Mouse (Mus musculus) intestine, postnatal 0 days (tissue): ENCODE results near the gene Mboat2. TPM values are rescaled to one million over a fixed set of nuclear protein-coding genes. Genes with fewer than 3 reads are reported as not detected.
A peak's percentile ranks its signal among the peaks of the same experiment; 100 is the strongest.

ENCODE experiments used
- ATAC-seq: fragments of 200-750 bp; cut with Nextera tagmentation; 2 replicates; pipeline ENCODE4 v1.8.0; 2017; ENCODE audit warnings: mild to moderate bottlenecking, moderate TSS enrichment, moderate library complexity
- H3K27ac ChIP-seq: fragments of 300-500 bp; sonication (generic); 2 replicates; pipeline ENCODE4 v1.5.1; 2014; ENCODE audit warnings: mild to moderate bottlenecking, low read depth, low read length, moderate library complexity
- H3K27me3 ChIP-seq: fragments of 300-500 bp; sonication (generic); replicated peaks from 2 replicates; pipeline ENCODE4 v1.6.1; 2014; ENCODE audit warnings: low read length, mixed read lengths; ENCODE audit not compliant: control insufficient read depth, insufficient read depth
- H3K36me3 ChIP-seq: fragments of 300-500 bp; sonication (generic); 2 replicates; pipeline ENCODE4 v1.6.1; 2014; ENCODE audit warnings: mild to moderate bottlenecking, moderate library complexity; ENCODE audit not compliant: control insufficient read depth, insufficient read depth
- H3K4me1 ChIP-seq: fragments of 300-500 bp; sonication (generic); replicated peaks from 2 replicates; pipeline ENCODE4 v1.6.1; 2014; ENCODE audit warnings: antibody characterized with exemption, low read length, mixed read lengths; ENCODE audit not compliant: control insufficient read depth, insufficient read depth
- H3K4me2 ChIP-seq: fragments of 300-500 bp; sonication (generic); replicated peaks from 2 replicates; pipeline ENCODE4 v1.6.1; 2014; ENCODE audit warnings: low read depth, mild to moderate bottlenecking, moderate library complexity
- H3K4me3 ChIP-seq: fragments of 300-500 bp; sonication (generic); 2 replicates; pipeline ENCODE4 v1.5.1; 2014; ENCODE audit warnings: low read depth, low read length
- H3K9ac ChIP-seq: fragments of 300-500 bp; sonication (generic); 2 replicates; pipeline ENCODE4 v1.6.1; 2014; ENCODE audit warnings: mild to moderate bottlenecking, low read depth, low read length
- H3K9me3 ChIP-seq: fragments of 300-500 bp; sonication (generic); 2 replicates; pipeline ENCODE4 v1.6.1; 2016; ENCODE audit warnings: mixed run types; ENCODE audit not compliant: control insufficient read depth
- CTCF ChIP-seq: sonication (generic); IDR thresholded peaks from 2 replicates; pipeline ENCODE4 v1.5.1; 2016; ENCODE audit warnings: low read depth, mild to moderate bottlenecking, control low read depth, antibody characterized with exemption, moderate library complexity
- WGBS: fragments of 180-500 bp; shearing (Covaris S2); extraction: QIAGEN DNeasy Blood & Tissue Kit; methylation state at CpG from one replicate; pipeline ENCODE4 v1.1.7; 2014; 5-methylcytosine and 5-hydroxymethylcytosine counted together
- polyA plus RNA-seq: library from polyadenylated mRNA; unstranded; fragments of >200 nt; fragmentation: Nextera tagmentation; extraction: Ambion mirVana; gene quantifications from 2 replicates; pipeline ENCODE4 v1.2.1, GENCODE M21; 2015

Gene Mboat2
- polyA plus RNA-seq, 1 experiment from 2014 or later, result 8.1 TPM

DNA sequence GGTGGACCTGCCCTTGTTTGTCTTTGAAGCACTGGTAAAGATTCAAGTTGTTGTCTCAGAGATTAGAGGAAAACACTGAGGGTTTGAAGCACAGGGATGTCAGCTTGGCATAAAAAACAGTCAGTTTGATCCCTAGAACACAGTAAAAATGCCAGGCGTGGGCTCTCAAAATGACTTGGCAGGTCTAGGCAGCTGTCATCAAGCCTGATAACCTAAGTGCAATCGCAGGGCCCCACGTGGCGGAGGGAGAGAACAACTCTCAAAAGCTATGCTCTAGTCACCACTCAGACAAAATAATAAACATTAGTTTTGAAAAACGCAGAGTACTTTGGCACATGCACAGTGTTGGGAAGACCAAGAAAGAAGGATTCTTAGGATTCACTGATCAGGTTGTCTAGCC is 154.5 kb downstream of the Mboat2 start:
- no peak for TF ChIP-seq CTCF
- Histone ChIP-seq H3K27me3 (no peaks in the 10 kb centered on the region), H3K27ac (no peak overlapping the region), H3K36me3 (peaks cover 45% of the 10 kb centered on the region), H3K4me1 (no peaks in the 10 kb centered on the region), H3K4me3 (no peak overlapping the region), H3K4me2 (no peak overlapping the region), H3K9ac (no peak overlapping the region), H3K9me3 (no peaks in the 10 kb centered on the region)
- ATAC-seq, result no peak
- WGBS, result 69% methylated on average over 5 of the region's 5 CpGs

DNA sequence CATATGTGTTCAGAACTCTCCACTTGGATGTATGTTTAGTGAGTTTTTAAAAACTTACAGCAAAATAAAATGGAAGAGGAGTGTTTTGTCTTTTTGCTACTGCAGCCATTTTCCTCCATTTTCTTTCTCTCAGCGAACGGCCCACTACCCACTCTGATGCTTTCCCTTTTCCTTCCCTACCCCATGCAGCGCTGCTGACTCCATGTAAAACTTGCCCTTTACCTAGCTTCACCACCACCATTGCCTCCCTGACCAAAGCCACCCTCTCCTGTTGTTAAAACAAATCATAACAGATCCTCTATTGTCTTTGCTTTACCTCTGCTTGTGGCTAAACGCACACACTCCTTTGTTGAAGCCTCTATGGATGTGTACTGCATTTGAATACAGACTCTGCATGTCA is 164.7 kb downstream of the Mboat2 start:
- no peak for ATAC-seq
- no peak overlapping the region for H3K27ac ChIP-seq
- H3K27me3 ChIP-seq, result no peaks in the 10 kb centered on the region
- peaks cover 88% of the 10 kb centered on the region for H3K36me3 ChIP-seq
- TF ChIP-seq CTCF, result no peak
- H3K9ac ChIP-seq, result no peak overlapping the region
- 95% methylated on average over 4 of the region's 4 CpGs for WGBS
- H3K4me2 ChIP-seq, result no peak overlapping the region
- H3K4me1 ChIP-seq, result no peaks in the 10 kb centered on the region
- H3K9me3 ChIP-seq, result no peaks in the 10 kb centered on the region
- no peak overlapping the region for H3K4me3 ChIP-seq

DNA sequence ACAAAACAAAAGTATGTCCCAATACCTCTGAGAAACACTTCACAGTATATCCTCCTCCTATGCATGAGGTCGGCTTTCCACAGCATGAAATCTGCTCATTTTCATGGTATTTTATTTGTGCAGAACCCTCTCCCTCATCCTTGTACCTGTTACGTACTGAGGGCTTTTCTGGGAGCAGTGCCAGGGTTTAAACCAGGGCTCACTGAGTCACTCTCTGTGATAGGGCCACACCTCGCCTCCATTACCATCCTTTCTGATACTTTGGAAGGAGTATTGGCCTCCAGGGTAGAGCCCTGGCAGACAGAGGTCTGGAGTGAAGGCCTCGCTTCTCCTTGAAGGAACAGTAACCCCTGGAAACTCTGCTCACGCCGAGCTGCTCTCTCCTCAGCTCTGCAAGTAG is 174.7 kb downstream of the Mboat2 start:
- no peaks in the 10 kb centered on the region for H3K9me3 ChIP-seq
- H3K27ac ChIP-seq, result no peak overlapping the region
- H3K4me1 ChIP-seq, result no peaks in the 10 kb centered on the region
- peak; percentile 33; the same call in 1 of the 2 replicates for ATAC-seq
- no peaks in the 10 kb centered on the region for H3K27me3 ChIP-seq
- peaks cover 78% of the 10 kb centered on the region for H3K36me3 ChIP-seq
- TF ChIP-seq CTCF, result no peak
- no peak overlapping the region for H3K4me2 ChIP-seq
- H3K9ac ChIP-seq, result no peak overlapping the region
- H3K4me3 ChIP-seq, result no peak overlapping the region
- 60% methylated on average over 6 of the region's 6 CpGs for WGBS

DNA sequence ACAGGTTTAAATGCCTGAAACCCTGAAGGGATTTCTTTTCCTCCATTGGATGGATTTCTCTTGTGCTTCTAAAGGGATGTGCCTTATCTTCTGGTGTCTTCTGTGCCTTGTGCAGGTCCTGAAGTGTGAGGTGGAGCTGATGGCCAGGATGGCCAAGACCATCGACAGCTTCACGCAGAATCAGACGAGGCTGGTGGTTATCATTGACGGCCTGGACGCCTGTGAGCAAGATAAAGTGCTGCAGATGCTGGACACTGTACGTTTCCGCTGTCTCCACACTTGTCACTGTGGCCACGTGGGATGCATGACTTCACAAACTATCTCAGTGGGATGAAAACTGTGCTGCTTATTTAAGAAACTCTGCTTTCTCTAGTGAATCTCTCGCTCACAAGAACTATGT is 179.3 kb downstream of the Mboat2 start:
- Histone ChIP-seq H3K27ac (no peak overlapping the region), H3K9ac (no peak overlapping the region), H3K9me3 (no peaks in the 10 kb centered on the region), H3K36me3 (peaks cover 64% of the 10 kb centered on the region), H3K4me3 (no peak overlapping the region), H3K4me1 (no peaks in the 10 kb centered on the region), H3K4me2 (no peak overlapping the region), H3K27me3 (no peaks in the 10 kb centered on the region)
- TF ChIP-seq CTCF, result no peak
- ATAC-seq, result no peak
- 84% methylated on average over 9 of the region's 9 CpGs for WGBS

DNA sequence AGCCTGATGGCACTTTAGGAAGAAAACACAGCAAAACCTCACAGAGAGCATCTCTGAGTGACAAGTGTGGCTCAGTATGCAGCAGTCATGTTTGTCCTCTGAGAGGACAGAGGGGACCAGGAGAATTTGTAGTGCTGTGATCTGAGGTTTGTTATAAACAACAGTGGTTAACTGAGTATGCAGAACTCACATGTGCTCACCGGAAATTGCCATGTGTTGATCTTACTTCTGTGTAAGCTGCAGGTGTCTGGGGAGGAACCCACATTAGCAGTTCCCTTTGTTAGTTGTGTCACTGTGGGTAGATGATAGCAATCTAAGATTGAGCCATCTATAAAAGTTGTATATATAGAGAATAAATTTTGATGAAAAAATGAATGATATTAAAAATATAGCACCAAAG is 179.7 kb downstream of the Mboat2 start:
- Histone ChIP-seq H3K27me3 (no peaks in the 10 kb centered on the region), H3K36me3 (peaks cover 64% of the 10 kb centered on the region), H3K4me1 (no peaks in the 10 kb centered on the region), H3K4me2 (no peak overlapping the region), H3K9ac (no peak overlapping the region), H3K4me3 (no peak overlapping the region), H3K27ac (no peak overlapping the region), H3K9me3 (no peaks in the 10 kb centered on the region)
- no peak for ATAC-seq
- TF ChIP-seq CTCF, result no peak
- WGBS, result 89% methylated on average over 1 of the region's 1 CpGs

DNA sequence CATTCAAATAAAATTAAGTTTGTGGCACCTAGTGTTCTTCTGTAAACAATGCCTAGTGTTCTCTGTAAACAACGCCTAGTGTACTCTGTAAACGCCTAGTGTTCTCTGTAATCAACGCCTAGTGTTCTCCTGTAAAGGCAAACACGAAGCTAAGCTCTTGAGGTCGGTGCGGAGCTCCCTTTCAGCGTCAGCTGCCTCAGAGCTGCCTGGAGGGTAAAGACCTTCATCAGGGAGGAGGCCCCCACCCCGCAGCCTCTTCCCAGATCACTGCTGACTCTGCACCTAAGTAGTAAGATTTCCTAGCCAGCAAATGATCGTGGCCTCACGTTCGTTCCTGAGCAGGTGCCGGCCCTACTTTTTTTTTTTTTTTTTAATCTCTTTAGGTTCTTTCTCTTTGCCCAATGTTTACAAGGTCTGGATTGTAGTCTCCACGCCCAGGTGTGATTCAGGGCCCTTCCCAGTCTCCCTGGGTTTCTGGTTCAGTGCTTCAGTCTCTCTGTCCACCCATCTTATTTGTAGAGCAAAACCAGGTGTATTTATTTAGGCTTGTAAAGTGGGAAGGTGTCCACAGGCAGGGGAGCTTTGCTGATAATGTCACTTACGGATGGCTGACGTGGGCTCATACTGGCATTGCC is 181.2 kb downstream of the Mboat2 start:
- Histone ChIP-seq H3K9ac (no peak overlapping the region), H3K9me3 (no peaks in the 10 kb centered on the region), H3K4me1 (no peaks in the 10 kb centered on the region), H3K4me2 (peak overlapping the region; percentile 40; the same call in 1 of the 2 replicates), H3K36me3 (peaks cover 68% of the 10 kb centered on the region), H3K27ac (peak overlapping the region; percentile 74; the same call in 1 of the 2 replicates), H3K27me3 (no peaks in the 10 kb centered on the region), H3K4me3 (no peak overlapping the region)
- WGBS, result 31% methylated on average over 15 of the region's 15 CpGs
- ATAC-seq, result peak; percentile 10; the same call in 1 of the 2 replicates
- no peak for TF ChIP-seq CTCF
